Mouse (Mus musculus): Measurements from ENCODE around the gene Oxa1l.

DNA sequence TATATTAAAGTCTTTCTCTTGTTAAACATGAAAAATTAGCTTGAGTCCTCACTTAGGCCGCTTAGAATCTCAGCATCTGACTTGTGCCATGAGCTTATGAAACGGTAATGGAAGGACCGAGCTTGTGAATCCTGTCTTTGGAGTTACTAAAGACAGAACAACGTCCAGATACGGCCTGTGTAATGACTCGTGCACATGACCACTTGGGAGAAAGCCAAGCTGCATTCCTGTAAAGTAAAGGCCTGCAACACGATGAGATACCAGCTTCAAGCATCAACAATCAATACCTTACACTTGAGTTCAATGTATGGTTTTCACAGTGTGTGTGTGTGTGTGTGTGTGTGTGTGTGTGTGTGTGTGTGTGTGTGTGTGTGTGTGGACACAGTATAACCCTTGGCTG is 36.1 kb downstream of the Oxa1l start:
- TF ChIP-seq CTCF (IDR thresholded peaks at IDR 0.05; ENCODE audit: insufficient read depth, low read length) (no peak), POLR2A (IDR thresholded peaks at IDR 0.05; ENCODE audit: borderline replicate concordance, extremely low read depth, low read depth, low read length) (no peak)
